Mouse (Mus musculus): ENCODE data around the gene Sft2d2. TPM values are rescaled to one million over a fixed set of nuclear protein-coding genes. Genes with fewer than 3 reads are reported as not detected.

Sft2d2 gene
- 10 to 100 TPM; 14.1 to 14.8 TPM for total RNA-seq (2021)

DNA sequence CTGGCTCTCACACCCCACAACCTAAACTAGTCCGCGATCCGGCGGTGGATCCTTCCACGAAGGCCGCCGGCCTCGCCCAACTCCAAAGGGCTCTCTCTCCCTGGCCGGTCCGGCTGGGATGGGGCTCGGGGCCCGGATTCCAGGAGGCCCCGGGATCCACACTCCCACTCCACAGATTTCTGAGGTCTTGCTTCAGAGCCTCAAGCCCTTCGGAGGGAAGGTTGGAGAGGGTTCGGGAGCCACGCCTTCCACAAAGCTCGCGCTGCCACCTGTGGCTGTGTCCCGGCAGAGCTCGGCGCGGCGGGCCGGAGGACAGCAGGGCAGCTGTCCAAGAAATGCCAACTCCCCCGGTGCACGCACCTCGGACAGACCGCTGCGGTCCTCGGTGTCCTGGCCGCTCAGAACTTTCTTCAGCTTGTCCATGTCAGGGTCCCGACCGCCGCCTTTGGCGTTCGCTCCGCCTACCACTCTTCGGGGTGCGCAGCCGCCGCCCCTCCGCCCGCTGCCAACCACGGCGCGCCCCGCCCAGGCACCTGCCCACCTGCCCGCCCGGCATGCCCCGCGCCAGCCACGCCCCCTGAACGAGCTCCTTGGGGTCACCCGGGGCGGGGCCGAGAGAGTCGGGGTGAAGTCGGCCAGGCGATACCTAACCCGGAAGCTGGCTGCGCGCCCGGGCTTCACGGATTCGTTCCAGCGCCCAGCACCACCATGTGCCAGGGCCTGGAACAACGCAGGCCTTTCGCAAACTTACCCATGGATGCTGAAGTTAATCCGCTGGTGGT lies at the start of gene Sft2d2:
Sft2d2 (minus strand) TSS at position 559 of the 782 bp plus-strand sequence.
- peak; percentile 66 to 72 for DNase-seq (ENCODE audit: low spot score in 2 of 2)
- intact Hi-C loops (cut with DNase I): loop anchor here (5.0 kb wide), 1 partner anchor 43 kb away; the partner anchor contains the start of gene Tiprl

DNA sequence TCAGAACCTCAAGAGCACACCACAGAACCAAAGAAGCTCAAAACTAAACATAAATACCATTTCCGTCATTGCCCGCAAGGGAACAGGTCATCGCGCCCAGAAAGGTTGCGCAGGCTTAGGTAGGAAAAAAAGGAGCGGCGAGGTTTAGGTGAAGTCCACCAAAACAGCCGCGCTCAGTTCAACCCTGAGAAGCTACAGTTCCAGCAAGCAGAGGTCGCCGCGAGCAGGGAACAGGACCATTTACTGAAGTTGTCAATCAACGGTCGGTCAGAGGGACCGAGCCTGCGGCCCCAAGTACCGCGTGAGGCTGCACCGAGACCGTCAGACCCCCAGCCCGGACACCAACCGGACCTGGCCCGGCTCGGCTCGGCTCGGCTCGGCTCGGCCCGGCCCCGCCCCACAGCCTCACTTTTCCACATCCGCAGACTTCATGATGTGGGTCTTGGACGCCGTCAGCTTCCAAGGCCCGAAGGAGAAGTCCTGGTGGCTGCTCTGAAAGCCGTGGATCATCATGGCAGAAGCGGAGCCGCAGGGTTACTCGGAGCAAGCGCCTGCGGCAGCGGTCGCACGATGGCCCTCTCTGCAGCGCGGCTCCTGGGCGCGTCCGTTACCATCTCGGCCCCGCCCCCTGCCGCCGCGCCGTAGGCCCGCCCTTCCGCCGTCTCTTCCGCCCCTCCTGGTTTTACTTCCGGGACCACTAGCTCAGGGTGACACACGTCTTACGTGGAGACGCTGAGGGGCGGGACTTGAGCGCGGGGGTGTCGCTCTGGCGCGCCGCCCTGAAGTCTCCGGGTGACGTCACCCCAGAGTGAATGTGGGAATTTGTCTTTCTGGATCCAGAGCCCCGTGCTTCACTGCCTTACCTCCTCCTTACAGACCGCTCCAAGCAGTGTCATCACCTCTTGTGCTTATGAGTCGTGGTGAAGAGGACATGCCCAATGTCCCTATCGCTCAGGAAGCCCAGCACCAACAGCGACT lies 42.4 kb upstream of the Sft2d2 start, which contains the start of gene Tiprl:
Tiprl (minus strand) TSS at position 676 of the 978 bp plus-strand sequence.
- DNase-seq (ENCODE audit: low spot score in 2 of 2): peak; percentile 96 to 97
- intact Hi-C loops (cut with DNase I): loop anchor here (2.0 to 5.0 kb wide), 3 partner anchors 44 to 224 kb away; partner anchors contain the start of genes Dcaf6, Mpc2 and Sft2d2

DNA sequence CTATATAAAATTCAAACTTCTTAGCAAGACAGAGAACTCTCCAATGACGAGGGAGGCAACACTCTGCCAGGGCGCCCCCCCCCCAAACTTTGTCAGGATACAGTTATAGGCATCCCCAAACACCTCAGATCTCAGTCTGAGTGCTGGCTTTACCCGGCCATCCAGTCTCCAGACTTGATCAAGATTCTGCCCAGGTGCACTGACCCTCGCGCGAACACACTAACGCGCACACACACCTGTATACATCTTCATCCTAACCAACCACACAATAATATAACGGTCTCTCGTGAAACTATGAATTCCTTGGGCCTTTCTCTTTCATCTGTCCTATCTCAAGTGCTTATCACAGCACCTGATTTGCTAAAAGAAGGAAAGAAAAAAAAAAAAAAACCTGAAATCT lies 41.6 kb upstream of the Sft2d2 start:
- intact Hi-C loops (cut with DNase I): loop anchor here (2.0 to 5.0 kb wide), 3 partner anchors 44 to 225 kb away; partner anchors contain the start of genes Dcaf6, Mpc2 and Sft2d2

DNA sequence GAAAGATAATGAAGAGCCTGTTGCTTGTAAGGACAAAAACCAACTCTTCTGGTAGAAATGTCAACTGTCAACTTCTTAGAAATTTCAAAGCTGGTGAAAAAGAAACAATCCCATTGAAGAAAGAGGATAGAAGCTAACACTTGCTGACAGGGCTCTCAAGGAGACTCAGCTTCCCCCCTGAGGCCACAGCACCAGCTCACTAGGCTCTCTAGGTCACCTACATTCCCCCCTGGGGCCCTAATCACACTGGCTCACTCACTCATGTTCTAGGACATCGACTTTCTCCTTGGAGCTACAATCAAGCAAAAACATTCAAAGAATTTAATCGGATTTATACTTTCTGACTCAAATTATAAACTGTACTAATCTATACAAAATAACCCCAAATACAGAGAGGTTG lies 39.6 kb upstream of the Sft2d2 start:
- DNase-seq (ENCODE audit: low spot score in 2 of 2): no peak
- intact Hi-C loops (cut with DNase I): no loop called here

More for the DNA sequence above, 41.6 kb upstream of the Sft2d2 start:
- DNase-seq (ENCODE audit: low spot score in 2 of 2): no peak

DNA sequence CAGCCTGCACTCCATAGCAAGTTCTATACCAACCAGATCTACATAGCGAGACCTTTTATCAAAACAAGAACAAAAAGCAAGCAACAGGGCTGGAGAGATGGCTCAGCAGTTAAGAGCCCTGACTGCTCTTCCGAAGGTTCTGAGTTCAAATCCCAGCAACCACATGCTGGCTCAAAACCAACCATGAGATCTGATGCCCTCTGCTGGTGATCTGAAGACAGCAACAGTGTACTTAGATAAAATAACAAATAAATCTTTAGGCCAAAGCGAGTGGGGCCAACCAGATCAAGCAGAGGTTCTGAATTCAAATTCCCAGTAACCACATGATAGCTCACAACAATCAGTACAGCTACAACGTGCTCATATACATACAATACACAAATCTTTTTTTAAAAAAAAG lies 36.5 kb upstream of the Sft2d2 start:
- intact Hi-C loops (cut with DNase I): loop anchor here (1.0 kb wide), 1 partner anchor 110 kb away; no protein-coding TSS in a partner anchor
- no peak for DNase-seq (ENCODE audit: low spot score in 2 of 2)

DNA sequence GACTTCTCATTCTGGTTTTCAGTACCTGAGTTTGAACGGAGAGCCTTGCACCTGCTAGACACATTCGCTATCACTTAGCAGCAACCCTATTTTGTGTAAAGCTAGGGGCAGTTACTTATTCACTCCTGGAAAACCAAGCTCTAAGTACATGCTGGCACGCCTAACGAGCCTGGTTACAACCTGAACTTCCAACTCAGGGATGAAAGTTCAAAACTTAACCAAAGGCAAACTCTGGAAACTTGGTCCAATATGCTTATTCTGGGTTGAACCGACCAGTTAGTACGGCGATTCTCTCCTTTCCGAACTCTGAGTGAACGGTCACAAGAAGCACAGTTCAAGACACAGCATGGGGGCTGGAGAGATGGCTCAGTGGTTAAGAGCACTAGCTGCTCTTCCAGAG lies 35.3 kb upstream of the Sft2d2 start:
- intact Hi-C loops (cut with DNase I): loop anchor here (10.0 kb wide), 1 partner anchor 915 kb away; no protein-coding TSS in a partner anchor
- no peak for DNase-seq (ENCODE audit: low spot score in 2 of 2)

DNA sequence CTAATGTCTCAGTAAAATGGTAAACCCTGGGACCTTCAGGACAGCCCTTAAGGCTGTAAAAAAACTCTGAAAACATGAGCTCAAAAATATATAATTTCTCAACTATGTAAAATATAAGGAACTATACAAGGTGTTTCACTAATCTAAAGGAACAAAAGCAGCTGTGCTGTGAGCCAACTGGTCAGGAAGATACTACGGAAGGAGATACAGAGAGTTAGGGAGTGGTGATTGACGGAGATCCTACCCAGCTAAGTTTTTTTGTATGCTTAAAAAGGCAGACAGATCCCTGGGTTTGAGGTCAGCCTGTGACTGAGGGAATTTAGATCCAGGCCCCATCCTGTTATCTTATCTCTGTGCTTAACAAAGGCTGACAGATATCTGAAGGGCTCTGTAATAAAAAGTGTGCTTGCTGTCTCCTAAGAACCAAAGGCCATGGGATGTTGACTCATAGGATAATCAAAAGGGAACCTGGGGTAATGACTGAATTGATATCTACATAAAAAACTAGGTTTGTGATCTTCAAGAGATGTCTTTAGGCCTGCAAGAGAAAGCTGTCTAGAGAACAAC lies 22.9 kb upstream of the Sft2d2 start:
- intact Hi-C loops (cut with DNase I): no loop called here
- DNase-seq (ENCODE audit: low spot score in 2 of 2): no peak

DNA sequence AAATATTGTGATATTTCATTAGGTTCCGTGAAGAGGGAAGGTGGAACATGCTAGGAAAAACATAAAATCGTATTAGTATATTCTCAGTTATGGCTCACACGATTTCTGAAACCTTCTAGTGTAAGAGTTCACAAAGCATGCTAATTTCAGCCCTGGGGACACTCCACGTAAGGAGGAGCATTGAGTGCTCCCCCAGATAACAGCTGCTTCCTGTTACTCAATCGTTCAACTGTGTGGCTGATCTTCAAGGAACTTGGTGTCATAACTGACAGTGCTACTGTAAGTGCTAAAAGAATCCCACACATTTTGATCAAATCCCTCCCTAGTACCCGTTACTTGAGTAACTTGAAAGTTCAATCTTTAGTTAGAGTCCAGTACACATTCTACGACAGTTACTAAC lies 21.6 kb upstream of the Sft2d2 start:
- intact Hi-C loops (cut with DNase I): no loop called here
- DNase-seq (ENCODE audit: low spot score in 2 of 2): no peak

DNA sequence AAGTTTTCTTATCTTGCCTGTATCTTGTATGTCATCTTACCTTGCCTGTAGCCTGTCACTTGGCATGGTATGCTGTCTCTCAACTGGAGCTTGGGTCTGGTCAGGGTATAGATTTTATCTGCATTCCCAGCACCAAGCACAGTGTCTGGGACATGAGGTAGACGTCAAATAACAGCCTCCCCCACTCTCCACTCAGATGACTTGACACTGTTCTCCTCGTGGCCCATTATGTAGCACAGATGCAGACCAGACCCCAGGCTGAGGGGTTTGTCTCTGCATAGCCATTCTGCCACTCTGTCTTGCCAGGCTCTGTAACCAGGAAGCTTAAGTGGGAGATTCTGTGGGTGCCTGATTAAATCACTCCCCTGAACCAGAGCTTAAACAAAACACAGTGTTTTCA lies 11.4 kb upstream of the Sft2d2 start:
- intact Hi-C loops (cut with DNase I): no loop called here
- no peak for DNase-seq (ENCODE audit: low spot score in 2 of 2)

DNA sequence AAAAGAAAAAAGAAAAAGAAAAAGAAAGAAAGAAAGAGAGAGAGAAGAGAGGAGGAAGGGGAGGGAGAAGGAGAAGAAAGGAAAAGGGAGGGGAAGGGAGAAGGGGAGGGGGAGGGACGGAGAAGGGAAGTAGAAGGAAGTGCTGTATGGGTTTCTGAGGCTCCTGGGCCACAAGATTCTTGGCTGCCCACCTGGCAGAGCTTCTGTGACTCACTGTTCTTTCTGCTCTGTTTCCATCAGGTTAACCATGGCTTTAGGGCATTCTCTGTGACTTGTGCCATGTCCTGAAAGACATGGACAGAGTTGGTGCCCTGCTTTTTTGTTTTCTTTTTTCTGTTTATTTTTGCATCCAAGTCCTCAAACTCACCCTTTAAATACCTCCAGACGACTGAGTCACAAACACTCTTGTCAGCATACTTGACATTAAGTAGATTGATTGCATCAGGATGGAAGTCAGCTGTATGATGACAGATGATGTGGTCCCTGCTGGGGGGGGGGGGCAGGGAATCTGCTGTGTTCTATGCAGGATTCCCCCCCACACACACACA lies 9.3 kb upstream of the Sft2d2 start:
- intact Hi-C loops (cut with DNase I): no loop called here

DNA sequence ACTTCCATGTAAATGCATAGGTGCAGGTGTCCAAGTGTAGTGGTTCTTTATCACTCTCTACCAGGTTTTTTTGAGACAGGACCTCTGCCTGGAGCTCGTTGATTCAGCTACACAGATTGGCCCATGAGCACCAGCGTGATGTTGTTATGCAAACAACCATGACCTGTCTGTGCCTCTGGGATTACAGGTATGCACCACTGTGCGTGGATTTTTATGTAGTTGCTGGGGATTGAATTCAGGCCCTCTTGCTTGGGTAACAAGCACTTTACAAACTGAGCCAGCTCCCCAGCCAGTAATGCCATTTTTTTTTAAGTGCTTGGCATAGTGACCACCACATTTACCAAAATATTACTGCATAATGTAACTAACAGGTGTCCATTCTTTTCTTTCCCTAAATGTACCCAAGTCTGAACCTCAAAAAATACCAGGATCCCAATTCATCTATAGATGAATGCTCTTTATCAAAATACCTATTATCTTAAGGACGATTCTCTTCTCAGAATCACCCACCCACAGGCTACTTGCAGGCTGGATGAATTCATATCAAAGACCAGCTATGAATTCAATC lies 7.3 kb upstream of the Sft2d2 start:
- intact Hi-C loops (cut with DNase I): no loop called here

More for the DNA sequence above, 9.3 kb upstream of the Sft2d2 start:
- DNase-seq (ENCODE audit: low spot score in 2 of 2): no peak

DNA sequence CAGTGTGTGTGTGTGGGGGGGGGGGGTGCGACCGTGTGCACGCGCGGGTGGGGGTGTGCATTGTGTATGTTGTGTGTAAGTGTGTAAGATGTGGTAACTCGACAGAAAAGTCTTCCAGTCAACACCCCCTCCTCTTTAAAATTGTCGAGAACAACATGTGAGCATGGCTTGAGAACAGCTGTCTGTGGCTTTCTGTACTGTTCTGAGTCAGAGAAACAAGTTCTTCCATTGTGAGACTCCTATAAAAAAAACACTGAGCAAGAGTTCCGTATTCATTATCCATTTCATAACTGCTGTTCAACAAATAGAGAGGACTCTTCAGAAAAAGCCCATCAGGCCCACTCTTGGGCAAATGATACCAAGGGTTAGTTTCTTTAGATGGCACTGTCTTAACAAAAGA lies 6.5 kb upstream of the Sft2d2 start:
- DNase-seq (ENCODE audit: low spot score in 2 of 2): no peak
- intact Hi-C loops (cut with DNase I): no loop called here

More for the DNA sequence above, 7.3 kb upstream of the Sft2d2 start:
- DNase-seq (ENCODE audit: low spot score in 2 of 2): no peak

DNA sequence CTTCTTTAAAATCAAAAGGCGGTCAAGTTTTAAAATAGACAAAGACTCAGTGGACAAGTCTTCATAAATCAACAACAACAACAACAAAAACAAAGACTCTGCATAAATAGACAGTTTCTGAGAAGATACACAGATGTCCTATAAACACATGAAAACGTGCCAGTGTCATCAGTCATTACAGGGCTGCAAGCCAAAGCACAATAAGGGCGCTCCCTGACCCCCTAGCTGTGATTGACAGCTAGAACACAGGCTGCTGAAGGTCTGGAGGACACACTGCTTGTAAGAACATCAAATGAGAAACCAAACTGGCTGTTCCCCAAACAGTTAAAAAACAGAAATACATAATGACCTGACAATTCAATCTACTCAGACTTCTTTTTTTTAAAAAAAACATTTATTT lies 5.4 kb upstream of the Sft2d2 start:
- no peak for DNase-seq (ENCODE audit: low spot score in 2 of 2)
- intact Hi-C loops (cut with DNase I): no loop called here

DNA sequence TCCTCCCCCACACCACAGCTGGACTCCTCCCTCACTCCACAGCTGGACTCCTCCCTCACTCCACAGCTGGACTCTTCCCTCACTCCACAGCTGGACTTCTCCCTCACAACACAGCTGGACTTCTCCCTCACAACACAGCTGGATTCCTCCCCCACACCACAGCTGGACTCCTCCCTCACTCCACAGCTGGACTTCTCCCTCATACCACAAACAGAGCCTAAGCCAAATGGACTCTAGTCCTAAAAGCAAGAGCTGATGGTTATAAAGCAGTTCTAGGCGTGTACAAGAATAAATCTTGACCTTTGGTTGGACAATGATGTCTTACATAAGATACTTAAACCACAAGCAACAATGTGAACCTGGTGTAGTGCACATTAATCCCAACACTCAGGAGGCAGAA lies 4.7 kb upstream of the Sft2d2 start:
- intact Hi-C loops (cut with DNase I): no loop called here

DNA sequence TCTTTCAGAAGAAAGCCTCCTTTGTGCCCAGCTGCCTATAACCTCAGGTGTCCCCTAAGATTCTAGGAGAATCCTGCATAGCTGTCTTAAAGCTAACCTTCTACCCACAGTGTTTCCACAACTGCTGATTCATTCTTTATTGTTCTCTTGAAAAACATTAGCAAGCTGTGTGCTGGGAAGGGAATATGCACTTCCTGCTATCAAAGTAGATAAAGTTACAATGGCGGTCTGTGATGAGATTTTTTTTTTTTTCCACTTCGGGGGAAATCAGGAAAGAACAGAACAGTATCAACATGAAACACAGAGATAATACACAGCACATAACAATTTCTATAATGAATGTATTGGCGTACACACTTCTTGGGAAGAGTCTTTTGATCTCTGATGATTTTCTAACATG lies 3.6 kb upstream of the Sft2d2 start:
- intact Hi-C loops (cut with DNase I): no loop called here
- no peak for DNase-seq (ENCODE audit: low spot score in 2 of 2)

More for the DNA sequence above, 4.7 kb upstream of the Sft2d2 start:
- DNase-seq (ENCODE audit: low spot score in 2 of 2): no peak

DNA sequence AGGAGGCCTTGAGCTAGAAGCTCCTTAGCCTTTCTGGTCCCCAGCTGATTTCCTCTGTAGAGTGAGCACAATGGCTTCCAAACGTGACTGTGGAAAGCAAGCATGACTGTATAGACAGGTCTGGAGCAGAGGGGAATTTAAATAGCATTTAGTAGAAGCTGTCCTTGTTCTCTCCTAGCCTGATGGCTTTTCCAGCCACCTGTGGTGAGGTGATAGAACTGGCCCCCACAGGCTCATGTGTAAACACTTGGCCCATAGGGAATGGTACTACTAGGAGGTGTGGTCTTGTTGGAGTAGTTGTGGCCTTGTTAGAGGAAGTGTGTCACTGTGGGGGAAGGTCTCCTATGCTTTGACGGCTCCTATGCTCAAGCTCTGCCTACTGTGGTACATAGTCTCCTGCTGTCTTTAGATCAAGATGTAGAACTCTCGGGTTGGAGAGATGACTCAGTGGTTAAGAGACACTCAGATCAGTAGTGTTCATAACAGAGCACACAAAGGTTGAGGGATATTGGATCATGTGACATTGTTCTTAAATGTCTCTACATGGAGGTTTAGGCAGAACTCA lies 1.2 kb upstream of the Sft2d2 start:
- intact Hi-C loops (cut with DNase I): no loop called here
- no peak for DNase-seq (ENCODE audit: low spot score in 2 of 2)

DNA sequence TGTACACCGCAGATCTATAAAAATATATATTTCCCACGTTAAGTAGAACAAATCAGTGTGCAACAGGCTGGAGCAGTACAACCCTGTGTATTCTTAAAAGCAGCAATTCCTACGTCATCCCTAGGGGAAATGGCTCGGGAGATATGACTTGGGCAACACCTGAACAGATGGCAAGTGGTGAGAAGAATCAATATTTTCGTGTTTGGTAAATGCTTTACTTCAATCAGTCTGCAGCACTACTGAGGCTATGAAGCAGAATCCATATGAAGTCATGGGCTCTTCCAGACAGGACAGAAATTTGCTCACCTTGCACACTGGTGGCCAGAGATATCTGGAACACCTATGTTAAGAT lies 400 bp upstream of the Sft2d2 start:
- no peak for DNase-seq (ENCODE audit: low spot score in 2 of 2)
- intact Hi-C loops (cut with DNase I): loop anchor here (5.0 kb wide), 1 partner anchor 43 kb away; the partner anchor contains the start of gene Tiprl

DNA sequence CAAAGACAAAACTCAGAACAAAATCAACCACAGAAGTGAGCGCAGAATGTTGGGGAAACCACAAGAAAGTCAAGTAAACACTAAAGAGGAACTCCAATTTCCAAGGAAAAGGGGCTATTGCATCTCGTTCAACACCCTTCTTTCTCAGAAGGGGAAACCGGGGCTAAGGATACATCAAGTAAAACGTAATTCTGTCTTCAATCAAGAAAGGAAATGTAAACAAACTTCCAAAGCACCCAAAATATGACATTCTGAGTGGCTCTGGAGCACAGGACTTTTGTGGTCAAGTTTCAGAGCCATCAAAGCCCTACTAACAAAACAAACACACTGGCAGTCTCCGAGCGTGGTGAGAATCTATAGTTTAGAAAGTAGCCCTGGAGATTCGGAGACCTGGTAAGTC lies 812 bp downstream of the Sft2d2 start:
- intact Hi-C loops (cut with DNase I): loop anchor here (5.0 kb wide), 1 partner anchor 44 kb away; the partner anchor contains the start of gene Tiprl
- no peak for DNase-seq (ENCODE audit: low spot score in 2 of 2)

Measured in left cerebral cortex, postnatal 36 days (tissue).